Mouse (Mus musculus) forebrain, embryonic 15.5 days (tissue): ENCODE data around the gene Frmpd4. TPM values are rescaled to one million over a fixed set of nuclear protein-coding genes. Genes with fewer than 3 reads are reported as not detected.
A peak's percentile ranks its signal among the peaks of the same experiment; 100 is the strongest.

Source experiments
- ATAC-seq: fragments of 200-750 bp; cut with Nextera tagmentation; replicated peaks from 2 replicates; pipeline ENCODE4 v1.8.0; 2017; ENCODE audit warnings: mild to moderate bottlenecking, moderate TSS enrichment, moderate library complexity
- H3K27ac ChIP-seq: fragments of 300-500 bp; sonication (generic); replicated peaks from 2 replicates; pipeline ENCODE4 v1.5.1; 2015; ENCODE audit warnings: mild to moderate bottlenecking, inconsistent platforms
- H3K27me3 ChIP-seq: fragments of 300-500 bp; sonication (generic); 2 replicates; pipeline ENCODE4 v1.6.1; 2015; ENCODE audit warnings: inconsistent platforms
- H3K36me3 ChIP-seq: fragments of 300-500 bp; sonication (generic); 2 replicates; pipeline ENCODE4 v1.6.1; 2015; ENCODE audit warnings: mild to moderate bottlenecking, inconsistent platforms
- H3K4me1 ChIP-seq: fragments of 300-500 bp; sonication (generic); 2 replicates; pipeline ENCODE4 v1.6.1; 2015; ENCODE audit warnings: inconsistent platforms
- H3K4me2 ChIP-seq: fragments of 300-500 bp; sonication (generic); replicated peaks from 2 replicates; pipeline ENCODE4 v1.6.1; 2015; ENCODE audit warnings: mild to moderate bottlenecking, inconsistent platforms
- H3K4me3 ChIP-seq: fragments of 300-500 bp; sonication (generic); 2 replicates; pipeline ENCODE4 v1.5.1; 2015; ENCODE audit warnings: mild to moderate bottlenecking, inconsistent platforms
- H3K9ac ChIP-seq: fragments of 300-500 bp; sonication (generic); replicated peaks from 2 replicates; pipeline ENCODE4 v1.6.1; 2015; ENCODE audit warnings: mild to moderate bottlenecking, inconsistent platforms
- H3K9me3 ChIP-seq: fragments of 300-500 bp; sonication (generic); 2 replicates; pipeline ENCODE4 v1.6.1; 2016; ENCODE audit warnings: inconsistent platforms
- WGBS: fragments of 180-500 bp; shearing (Covaris S2); methylation state at CpG from one replicate; pipeline ENCODE4 v1.1.7; 2015; ENCODE audit warnings: mixed read lengths; 5-methylcytosine and 5-hydroxymethylcytosine counted together
- polyA plus RNA-seq: library from polyadenylated mRNA; unstranded; fragments of >200 nt; fragmentation: Nextera tagmentation; extraction: Ambion mirVana; gene quantifications from 2 replicates; pipeline ENCODE4 v1.2.1, GENCODE M21; 2015

Gene Frmpd4
- polyA plus RNA-seq, 1 experiment from 2014 or later = 0.84 TPM

DNA sequence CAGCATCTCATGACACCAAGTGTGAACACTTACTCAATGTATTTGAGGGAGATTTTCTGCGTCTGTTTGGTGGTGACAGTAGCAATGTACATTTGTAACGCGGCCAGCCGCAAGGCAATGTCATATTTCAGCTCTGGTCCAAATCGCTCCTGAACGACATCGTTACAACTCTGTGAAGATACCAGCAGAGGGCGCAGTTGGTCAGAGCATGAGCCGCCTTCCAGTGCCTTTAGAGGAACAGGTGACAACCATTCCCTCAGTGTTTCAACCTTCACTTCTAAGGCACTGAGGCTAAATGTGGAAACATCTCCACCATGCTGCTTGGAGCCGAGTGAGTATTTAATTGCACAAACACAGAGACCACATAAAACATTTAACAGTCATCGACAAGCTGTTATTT, 1079.3 kb downstream of the Frmpd4 start:
- Histone ChIP-seq H3K27me3 (no peaks in the 10 kb centered on the region), H3K27ac (no peak overlapping the region), H3K4me3 (no peak overlapping the region), H3K4me1 (no peaks in the 10 kb centered on the region), H3K9me3 (no peaks in the 10 kb centered on the region), H3K36me3 (no peaks in the 10 kb centered on the region), H3K4me2 (no peak overlapping the region), H3K9ac (no peak overlapping the region)
- 37% methylated on average over 11 of the region's 11 CpGs for WGBS
- ATAC-seq = peak; percentile 87

DNA sequence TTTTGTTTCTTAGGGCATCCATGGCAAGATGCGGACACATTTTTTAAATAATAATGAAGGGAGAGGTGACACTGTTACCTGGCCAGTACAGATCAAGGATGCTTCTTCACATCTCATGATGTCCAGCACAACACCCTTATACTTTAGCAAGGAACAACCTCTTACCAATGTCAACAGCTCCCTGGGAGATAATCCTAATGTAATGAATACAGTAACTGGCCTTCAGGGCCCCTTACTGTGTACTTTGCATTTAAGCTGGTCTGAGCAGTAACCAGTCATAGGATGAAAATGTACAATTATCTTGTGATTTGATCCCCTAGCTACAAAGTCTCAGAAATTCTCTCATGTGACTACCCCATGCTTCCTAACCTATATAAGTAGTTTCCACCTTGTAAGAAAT, 1084.8 kb downstream of the Frmpd4 start:
- 92% methylated on average over 1 of the region's 1 CpGs for WGBS
- no peak overlapping the region for H3K4me3 ChIP-seq
- H3K27me3 ChIP-seq = no peaks in the 10 kb centered on the region
- no peak overlapping the region for H3K27ac ChIP-seq
- no peaks in the 10 kb centered on the region for H3K4me1 ChIP-seq
- no peaks in the 10 kb centered on the region for H3K9me3 ChIP-seq
- H3K4me2 ChIP-seq = no peak overlapping the region
- ATAC-seq = no peak
- no peaks in the 10 kb centered on the region for H3K36me3 ChIP-seq
- no peak overlapping the region for H3K9ac ChIP-seq

DNA sequence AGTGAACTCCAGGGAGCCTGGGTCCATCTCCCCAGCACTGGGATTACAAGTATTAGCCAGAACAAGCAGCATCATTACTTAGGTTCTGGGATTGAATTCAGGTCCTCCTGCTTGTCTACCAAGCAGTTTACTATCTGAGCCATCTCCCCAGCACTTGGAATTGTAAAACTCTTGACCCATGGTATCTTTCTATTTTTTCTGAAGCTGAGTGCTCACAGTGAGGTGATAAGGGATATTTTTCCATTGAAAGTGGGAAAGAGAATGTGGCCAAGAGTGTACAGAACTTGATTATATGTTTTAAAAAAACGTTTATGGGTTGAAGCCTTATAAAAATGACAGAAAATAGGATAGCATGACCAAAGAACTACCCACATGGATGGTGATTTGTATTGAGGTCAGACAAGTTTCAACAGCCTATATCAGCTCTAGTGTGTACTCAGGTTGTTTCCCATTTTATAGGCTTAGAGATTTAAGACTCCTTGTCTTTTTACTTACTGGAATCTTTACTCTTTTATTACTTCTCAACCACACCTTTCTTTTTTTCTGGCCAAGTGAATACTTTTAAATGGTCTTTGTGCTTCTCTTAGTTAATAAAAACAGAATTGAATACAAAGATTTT, 1085.3 kb downstream of the Frmpd4 start:
- Histone ChIP-seq H3K27me3 (no peaks in the 10 kb centered on the region), H3K4me1 (no peaks in the 10 kb centered on the region), H3K4me2 (no peak overlapping the region), H3K9ac (no peak overlapping the region), H3K4me3 (no peak overlapping the region), H3K9me3 (no peaks in the 10 kb centered on the region), H3K36me3 (no peaks in the 10 kb centered on the region), H3K27ac (no peak overlapping the region)
- no peak for ATAC-seq
- 48% methylated on average over 1 of the region's 1 CpGs for WGBS

DNA sequence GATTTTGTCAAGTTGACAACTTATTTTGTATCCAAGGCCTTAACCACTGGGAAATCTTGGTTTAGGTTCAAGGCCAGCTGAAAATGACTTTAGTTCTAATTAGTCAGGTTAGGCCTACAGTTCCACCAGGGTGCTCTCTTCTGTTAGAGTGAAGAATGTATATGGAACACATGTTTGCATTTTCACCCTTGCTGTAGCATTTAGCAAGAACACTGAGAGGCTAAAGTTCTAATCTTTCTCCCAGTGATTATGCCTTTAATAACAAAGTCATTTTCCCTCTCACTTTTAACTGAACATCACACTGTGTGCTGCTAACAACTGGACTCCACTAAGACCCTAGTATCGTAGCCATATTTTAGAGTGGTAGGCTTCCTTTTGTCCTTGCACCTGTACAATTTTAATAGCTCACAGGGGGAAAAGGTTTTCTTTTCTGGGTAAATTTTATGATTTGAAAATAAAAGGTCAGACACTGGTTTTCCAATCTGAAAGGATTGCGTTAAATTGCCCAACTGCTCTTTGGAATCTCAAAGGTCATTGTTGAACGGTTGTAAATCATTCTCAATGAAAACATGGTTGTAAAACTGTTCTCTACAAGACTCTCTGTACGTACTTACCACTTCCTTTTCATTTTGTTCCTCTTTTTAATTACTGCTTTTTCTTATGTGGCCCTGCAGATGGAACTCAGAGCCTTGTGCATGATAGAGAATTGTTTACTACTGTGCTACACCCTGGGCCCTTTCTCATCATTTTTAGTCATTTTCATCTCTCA, 1093.4 kb downstream of the Frmpd4 start:
- WGBS = 90% methylated on average over 4 of the region's 4 CpGs

DNA sequence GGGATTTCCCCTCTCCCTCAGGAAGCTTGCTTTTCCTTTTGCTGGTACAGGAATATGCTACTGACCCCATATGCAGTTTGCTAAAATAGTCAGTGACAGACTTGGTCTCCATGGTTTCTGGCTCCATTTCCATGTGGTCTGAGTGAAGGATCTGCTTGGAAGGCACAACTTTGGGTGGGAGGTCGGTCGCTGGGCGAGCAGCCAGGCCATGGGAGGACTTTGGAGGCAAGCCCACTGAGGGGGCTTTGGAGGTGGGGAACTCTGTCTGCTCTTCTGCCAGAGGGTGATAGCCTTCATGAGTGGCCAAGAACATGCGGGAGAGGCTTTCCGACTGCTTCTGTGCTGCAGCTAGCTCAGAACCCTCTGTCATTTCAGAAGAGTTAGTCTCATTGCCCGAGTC, 1099.4 kb downstream of the Frmpd4 start:
- Histone ChIP-seq H3K4me3 (no peak overlapping the region), H3K9me3 (no peaks in the 10 kb centered on the region), H3K4me2 (no peak overlapping the region), H3K9ac (no peak overlapping the region), H3K4me1 (no peaks in the 10 kb centered on the region), H3K36me3 (no peaks in the 10 kb centered on the region), H3K27me3 (no peaks in the 10 kb centered on the region), H3K27ac (no peak overlapping the region)
- no peak for ATAC-seq
- WGBS = 95% methylated on average over 6 of the region's 6 CpGs

More for the DNA sequence above, 1093.4 kb downstream of the Frmpd4 start:
- Histone ChIP-seq H3K4me3 (no peak overlapping the region), H3K27me3 (no peaks in the 10 kb centered on the region), H3K27ac (no peak overlapping the region), H3K36me3 (no peaks in the 10 kb centered on the region), H3K4me2 (no peak overlapping the region), H3K9me3 (no peaks in the 10 kb centered on the region), H3K9ac (no peak overlapping the region), H3K4me1 (no peaks in the 10 kb centered on the region)
- no peak for ATAC-seq

DNA sequence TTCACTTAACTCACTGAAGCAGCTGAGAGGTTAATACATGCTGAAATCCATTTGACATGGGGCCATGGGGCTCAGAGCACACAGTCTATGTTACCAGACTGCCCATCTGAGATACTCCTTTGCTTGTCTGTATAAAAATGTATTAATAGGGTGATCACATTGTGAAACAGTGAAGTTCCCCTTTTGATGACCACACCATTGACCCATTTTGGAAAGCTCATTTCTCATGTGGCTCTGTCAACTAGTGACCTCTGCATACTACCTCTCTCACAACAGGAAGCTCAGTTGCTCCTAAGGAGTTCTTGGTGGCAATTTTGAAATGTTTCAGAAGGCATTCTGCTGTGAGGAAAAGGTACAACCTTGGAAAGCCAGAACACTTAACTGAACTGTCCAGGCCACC, 1142.1 kb downstream of the Frmpd4 start:
- no peaks in the 10 kb centered on the region for H3K4me1 ChIP-seq

DNA sequence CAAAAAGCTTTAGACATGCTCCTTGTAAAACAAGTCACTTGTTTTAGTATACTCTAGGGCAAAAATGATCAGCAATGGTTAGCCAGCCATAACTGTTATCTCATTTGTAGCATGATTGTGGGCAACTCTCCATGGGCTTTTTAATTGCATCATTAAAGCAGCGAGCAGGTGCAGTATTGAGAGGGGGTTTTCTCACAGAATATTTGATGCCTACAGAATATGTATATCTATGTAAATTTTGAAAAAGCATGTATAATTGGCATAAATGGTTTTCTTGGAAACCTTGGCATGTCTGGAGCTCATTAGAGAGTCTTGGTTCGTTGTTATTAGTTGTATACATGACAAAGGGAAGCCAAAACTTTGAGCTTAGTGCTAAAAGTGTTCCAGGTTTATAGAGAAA, 1143.1 kb downstream of the Frmpd4 start:
- no peaks in the 10 kb centered on the region for H3K4me1 ChIP-seq
- no peak overlapping the region for H3K27ac ChIP-seq
- no peaks in the 10 kb centered on the region for H3K36me3 ChIP-seq
- no peak overlapping the region for H3K9ac ChIP-seq
- WGBS = 49% methylated on average over 2 of the region's 2 CpGs
- peak; percentile 82 for ATAC-seq
- H3K4me2 ChIP-seq = no peak overlapping the region
- no peaks in the 10 kb centered on the region for H3K9me3 ChIP-seq
- no peaks in the 10 kb centered on the region for H3K27me3 ChIP-seq
- no peak overlapping the region for H3K4me3 ChIP-seq

More for the DNA sequence above, 1142.1 kb downstream of the Frmpd4 start:
- Histone ChIP-seq H3K4me2 (no peak overlapping the region), H3K9ac (no peak overlapping the region), H3K27me3 (no peaks in the 10 kb centered on the region), H3K36me3 (no peaks in the 10 kb centered on the region), H3K9me3 (no peaks in the 10 kb centered on the region), H3K27ac (no peak overlapping the region), H3K4me3 (no peak overlapping the region)
- ATAC-seq = no peak

Other genes with a start within 250 kb of the Frmpd4 start
- gene Msl3, start 96.7 kb upstream of the Frmpd4 start, polyA plus RNA-seq = 21.0 and 22.1 TPM in 2 replicates
- gene Arhgap6, start 217.9 kb upstream of the Frmpd4 start, polyA plus RNA-seq = 0.46 and 0.59 TPM in 2 replicates